Mouse (Mus musculus): ENCODE measurements around the gene Ints3. TPM values are rescaled to one million over a fixed set of nuclear protein-coding genes. Genes with fewer than 3 reads are reported as not detected.

Ints3 gene
- polyA plus RNA-seq, 1 experiment from 2014 or later = 30.8 TPM

DNA sequence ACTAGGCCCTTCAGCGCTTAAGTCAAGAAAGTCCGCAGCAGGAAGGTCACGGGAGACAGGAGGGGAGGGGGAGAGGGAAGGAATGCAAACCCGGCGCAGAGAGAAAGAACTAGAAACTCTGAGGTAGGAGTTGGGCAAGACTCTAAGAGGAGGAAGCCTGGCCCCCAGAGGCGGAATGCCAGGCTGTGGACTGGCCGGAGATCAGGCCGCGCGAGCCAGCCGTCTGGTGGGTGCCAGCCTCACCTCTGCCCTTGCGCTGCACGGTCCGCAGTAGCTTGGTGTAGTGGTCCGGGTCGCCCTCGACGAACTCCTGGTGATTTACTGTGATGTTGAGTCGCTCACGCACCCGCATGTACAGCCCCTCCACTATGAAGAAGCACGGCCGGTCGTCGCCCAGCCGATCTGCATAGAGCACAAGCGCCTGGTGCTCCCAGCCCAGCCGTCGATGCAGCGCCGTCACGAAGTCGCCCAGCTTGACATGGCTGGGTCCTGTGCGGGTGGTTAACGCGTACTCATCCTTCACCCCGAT is 31.2 kb upstream of the Ints3 start:
- peak overlapping the region; percentile 98 for H3K4me2 ChIP-seq (ENCODE audit: low read length)
- H3K27ac ChIP-seq (ENCODE audit: low read length) = no peak overlapping the region
- peak overlapping the region; percentile 65 for H3K4me3 ChIP-seq (ENCODE audit: low read depth, low read length)
- H3K9ac ChIP-seq (ENCODE audit: low read depth, low read length) = peak overlapping the region; percentile 61
- peak; percentile 20 for ATAC-seq
- no peaks in the 10 kb centered on the region for H3K9me3 ChIP-seq (replicated peaks; ENCODE audit: control insufficient read depth, low read length, poor library complexity, severe bottlenecking)
- H3K36me3 ChIP-seq (ENCODE audit: control insufficient read depth, insufficient read depth, low read length) = no peaks in the 10 kb centered on the region
- H3K4me1 ChIP-seq (ENCODE audit: control insufficient read depth, insufficient read depth, low read length) = peaks cover 10% of the 10 kb centered on the region
- WGBS = 12% methylated on average over 37 of the region's 37 CpGs
- H3K27me3 ChIP-seq (ENCODE audit: control insufficient read depth, insufficient read depth, low read depth, low read length) = peaks cover 43% of the 10 kb centered on the region

DNA sequence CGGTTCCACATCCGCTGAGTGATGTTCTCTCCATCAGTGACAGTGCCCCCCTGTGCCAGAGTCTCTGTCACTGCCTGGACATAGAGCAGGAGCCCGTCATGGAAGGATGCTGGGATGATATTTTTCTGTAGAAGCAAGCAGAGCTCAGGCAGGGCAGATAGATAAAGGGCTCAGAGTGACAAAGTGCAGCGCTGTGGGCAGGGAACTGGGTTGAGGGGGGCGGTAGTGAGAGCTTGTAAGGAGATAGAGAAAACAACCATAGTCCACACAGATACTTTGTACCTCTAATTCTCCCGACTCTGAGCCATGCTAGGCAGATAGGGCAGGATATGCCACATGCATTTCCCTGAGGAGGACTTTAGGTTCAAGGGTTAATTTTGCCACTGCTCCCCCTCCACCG is 29.2 kb upstream of the Ints3 start:
- Histone ChIP-seq H3K27ac (ENCODE audit: low read length) (no peak overlapping the region), H3K4me3 (ENCODE audit: low read depth, low read length) (no peak overlapping the region), H3K9ac (ENCODE audit: low read depth, low read length) (no peak overlapping the region), H3K4me2 (ENCODE audit: low read length) (no peak overlapping the region), H3K4me1 (ENCODE audit: control insufficient read depth, insufficient read depth, low read length) (peaks cover 10% of the 10 kb centered on the region), H3K9me3 (replicated peaks; ENCODE audit: control insufficient read depth, low read length, poor library complexity, severe bottlenecking) (no peaks in the 10 kb centered on the region), H3K36me3 (ENCODE audit: control insufficient read depth, insufficient read depth, low read length) (no peaks in the 10 kb centered on the region), H3K27me3 (ENCODE audit: control insufficient read depth, insufficient read depth, low read depth, low read length) (peaks cover 40% of the 10 kb centered on the region)
- ATAC-seq = no peak
- 33% methylated on average over 7 of the region's 7 CpGs for WGBS

DNA sequence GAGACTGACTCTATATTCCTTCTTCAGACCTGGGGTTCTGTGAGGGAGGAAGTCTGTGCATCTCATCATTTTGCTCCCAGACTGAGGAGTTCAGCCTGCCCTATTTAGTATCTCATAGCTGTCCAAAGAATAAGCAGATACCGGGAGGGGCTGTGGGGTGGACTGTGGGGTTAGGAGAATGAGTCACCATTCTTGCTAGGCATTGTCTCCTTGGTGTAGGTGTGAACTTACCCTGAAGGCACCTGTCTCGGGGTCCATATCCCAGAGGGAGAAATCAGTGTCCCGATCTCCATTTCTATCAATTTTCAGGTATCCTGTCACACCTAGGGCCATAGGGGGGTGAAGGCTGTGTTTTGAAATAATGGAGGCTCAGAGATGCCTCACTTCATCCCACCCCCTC is 28.5 kb upstream of the Ints3 start:
- Histone ChIP-seq H3K4me3 (ENCODE audit: low read depth, low read length) (no peak overlapping the region), H3K36me3 (ENCODE audit: control insufficient read depth, insufficient read depth, low read length) (no peaks in the 10 kb centered on the region), H3K27ac (ENCODE audit: low read length) (no peak overlapping the region), H3K4me1 (ENCODE audit: control insufficient read depth, insufficient read depth, low read length) (peaks cover 10% of the 10 kb centered on the region), H3K9me3 (replicated peaks; ENCODE audit: control insufficient read depth, low read length, poor library complexity, severe bottlenecking) (no peaks in the 10 kb centered on the region), H3K9ac (ENCODE audit: low read depth, low read length) (no peak overlapping the region), H3K4me2 (ENCODE audit: low read length) (no peak overlapping the region), H3K27me3 (ENCODE audit: control insufficient read depth, insufficient read depth, low read depth, low read length) (peaks cover 40% of the 10 kb centered on the region)
- ATAC-seq = no peak
- 95% methylated on average over 3 of the region's 3 CpGs for WGBS

DNA sequence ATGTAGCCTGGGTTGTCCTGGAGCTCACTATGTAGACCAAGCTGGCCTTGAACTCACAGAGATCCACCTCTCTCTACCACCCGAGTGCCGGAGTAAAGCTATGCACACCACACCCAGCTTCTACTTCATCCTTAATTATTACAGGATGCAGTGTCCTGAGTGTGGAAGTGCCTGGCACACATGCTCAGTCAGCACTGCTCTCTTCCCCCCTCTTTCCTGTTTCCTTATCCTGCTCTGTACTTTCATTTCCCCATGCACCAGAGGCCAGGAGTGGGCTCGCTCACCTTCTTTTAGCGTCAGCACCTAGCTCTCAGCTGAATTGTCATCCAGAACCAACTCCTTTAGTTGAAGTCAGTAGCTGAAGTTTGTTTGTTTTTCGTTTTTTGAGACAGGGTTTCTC is 26.9 kb upstream of the Ints3 start:
- no peak overlapping the region for H3K4me2 ChIP-seq (ENCODE audit: low read length)
- 78% methylated on average over 5 of the region's 5 CpGs for WGBS
- ATAC-seq = no peak

DNA sequence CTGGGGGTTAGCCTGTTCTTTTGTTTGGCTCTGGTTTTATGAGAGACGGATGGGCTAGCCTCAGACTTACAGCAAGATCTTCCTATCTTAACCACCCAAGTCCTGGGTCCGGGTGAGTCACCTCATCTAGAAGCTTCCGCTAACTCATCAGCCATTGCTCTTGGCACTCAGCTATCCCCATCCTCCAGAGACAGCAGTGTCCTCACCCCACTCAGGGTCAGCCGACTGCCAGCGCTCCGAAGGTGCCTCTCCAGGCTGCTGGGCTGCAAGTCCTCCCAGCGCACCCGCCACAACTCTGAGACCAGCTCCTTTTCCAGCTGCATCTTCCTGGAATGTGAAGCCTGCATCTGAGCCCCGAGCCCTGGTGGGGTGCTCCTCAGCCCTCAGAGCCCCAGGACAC is 26.3 kb upstream of the Ints3 start:
- no peaks in the 10 kb centered on the region for H3K9me3 ChIP-seq (replicated peaks; ENCODE audit: control insufficient read depth, low read length, poor library complexity, severe bottlenecking)
- H3K9ac ChIP-seq (ENCODE audit: low read depth, low read length) = no peak overlapping the region
- H3K36me3 ChIP-seq (ENCODE audit: control insufficient read depth, insufficient read depth, low read length) = no peaks in the 10 kb centered on the region
- H3K27me3 ChIP-seq (ENCODE audit: control insufficient read depth, insufficient read depth, low read depth, low read length) = peaks cover 28% of the 10 kb centered on the region
- no peak overlapping the region for H3K27ac ChIP-seq (ENCODE audit: low read length)
- no peak overlapping the region for H3K4me3 ChIP-seq (ENCODE audit: low read depth, low read length)
- ATAC-seq = no peak
- H3K4me1 ChIP-seq (ENCODE audit: control insufficient read depth, insufficient read depth, low read length) = no peaks in the 10 kb centered on the region
- no peak overlapping the region for H3K4me2 ChIP-seq (ENCODE audit: low read length)
- WGBS = 80% methylated on average over 9 of the region's 9 CpGs

More for the DNA sequence above, 26.9 kb upstream of the Ints3 start:
- Histone ChIP-seq H3K27me3 (ENCODE audit: control insufficient read depth, insufficient read depth, low read depth, low read length) (peaks cover 34% of the 10 kb centered on the region), H3K27ac (ENCODE audit: low read length) (no peak overlapping the region), H3K4me1 (ENCODE audit: control insufficient read depth, insufficient read depth, low read length) (peaks cover 3% of the 10 kb centered on the region; the same call in 1 of the 2 replicates), H3K4me3 (ENCODE audit: low read depth, low read length) (no peak overlapping the region), H3K9ac (ENCODE audit: low read depth, low read length) (no peak overlapping the region), H3K36me3 (ENCODE audit: control insufficient read depth, insufficient read depth, low read length) (no peaks in the 10 kb centered on the region), H3K9me3 (replicated peaks; ENCODE audit: control insufficient read depth, low read length, poor library complexity, severe bottlenecking) (no peaks in the 10 kb centered on the region)

DNA sequence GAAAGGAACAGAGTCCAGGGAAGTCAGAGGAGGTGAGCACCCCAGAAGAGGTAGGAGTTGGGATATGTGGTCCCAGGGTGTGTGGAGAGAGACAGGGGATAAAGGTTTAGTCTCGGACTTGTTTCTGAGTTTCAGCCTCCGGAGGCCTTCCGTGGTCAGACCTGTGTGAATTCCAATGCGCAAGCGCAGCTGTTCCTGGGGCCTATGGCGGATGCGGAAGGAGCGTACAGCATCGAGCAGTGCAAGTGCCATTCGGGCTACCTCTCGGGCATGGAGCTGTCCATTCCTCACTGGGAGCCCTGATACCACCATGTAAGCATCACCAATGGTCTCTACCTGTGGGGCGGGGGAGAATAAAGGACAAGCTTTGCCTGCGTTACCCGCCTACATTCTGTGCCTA is 21.5 kb upstream of the Ints3 start:
- Histone ChIP-seq H3K27ac (ENCODE audit: low read length) (no peak overlapping the region), H3K4me2 (ENCODE audit: low read length) (no peak overlapping the region), H3K4me3 (ENCODE audit: low read depth, low read length) (no peak overlapping the region), H3K27me3 (ENCODE audit: control insufficient read depth, insufficient read depth, low read depth, low read length) (no peaks in the 10 kb centered on the region), H3K4me1 (ENCODE audit: control insufficient read depth, insufficient read depth, low read length) (no peaks in the 10 kb centered on the region), H3K36me3 (ENCODE audit: control insufficient read depth, insufficient read depth, low read length) (no peaks in the 10 kb centered on the region), H3K9ac (ENCODE audit: low read depth, low read length) (no peak overlapping the region), H3K9me3 (replicated peaks; ENCODE audit: control insufficient read depth, low read length, poor library complexity, severe bottlenecking) (no peaks in the 10 kb centered on the region)
- 79% methylated on average over 14 of the region's 14 CpGs for WGBS
- no peak for ATAC-seq

DNA sequence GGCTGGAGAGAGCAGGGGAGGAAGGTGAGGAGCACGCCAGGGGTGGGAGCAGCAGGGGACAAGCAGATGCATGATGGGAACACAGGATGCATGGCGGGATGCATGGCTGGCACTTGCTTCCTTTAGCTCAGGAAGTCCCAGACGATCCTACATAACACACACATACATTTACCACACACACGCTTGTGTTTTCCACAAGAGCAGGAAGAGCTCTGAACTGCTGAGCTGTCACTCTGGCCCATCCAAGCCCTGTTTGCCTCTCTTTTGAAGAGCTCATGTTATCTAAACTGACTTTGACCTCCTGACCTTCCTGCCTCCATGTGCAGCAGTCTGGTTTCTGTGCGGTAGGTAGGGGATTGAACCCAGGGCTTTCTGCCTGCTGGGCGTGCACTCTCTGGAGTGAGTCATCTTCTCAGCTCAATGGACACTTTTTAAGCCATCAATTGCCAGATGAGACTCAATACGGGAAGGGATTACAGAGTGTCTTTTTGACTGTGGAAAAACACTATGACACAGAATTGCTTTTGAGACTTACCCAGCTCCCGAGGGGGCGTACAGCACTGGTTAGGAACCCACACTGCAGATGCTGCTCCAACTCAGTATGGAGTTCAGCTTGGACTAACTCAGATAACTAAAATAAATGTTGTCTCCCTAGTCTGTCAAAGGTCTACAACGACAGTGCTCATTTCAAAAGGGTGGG is 18.1 kb upstream of the Ints3 start:
- Histone ChIP-seq H3K27ac (ENCODE audit: low read length) (no peak overlapping the region), H3K4me2 (ENCODE audit: low read length) (no peak overlapping the region), H3K4me3 (ENCODE audit: low read depth, low read length) (no peak overlapping the region), H3K36me3 (ENCODE audit: control insufficient read depth, insufficient read depth, low read length) (no peaks in the 10 kb centered on the region), H3K27me3 (ENCODE audit: control insufficient read depth, insufficient read depth, low read depth, low read length) (no peaks in the 10 kb centered on the region), H3K9me3 (replicated peaks; ENCODE audit: control insufficient read depth, low read length, poor library complexity, severe bottlenecking) (no peaks in the 10 kb centered on the region), H3K4me1 (ENCODE audit: control insufficient read depth, insufficient read depth, low read length) (peaks cover 7% of the 10 kb centered on the region), H3K9ac (ENCODE audit: low read depth, low read length) (no peak overlapping the region)
- ATAC-seq = no peak
- WGBS = 46% methylated on average over 10 of the region's 10 CpGs

DNA sequence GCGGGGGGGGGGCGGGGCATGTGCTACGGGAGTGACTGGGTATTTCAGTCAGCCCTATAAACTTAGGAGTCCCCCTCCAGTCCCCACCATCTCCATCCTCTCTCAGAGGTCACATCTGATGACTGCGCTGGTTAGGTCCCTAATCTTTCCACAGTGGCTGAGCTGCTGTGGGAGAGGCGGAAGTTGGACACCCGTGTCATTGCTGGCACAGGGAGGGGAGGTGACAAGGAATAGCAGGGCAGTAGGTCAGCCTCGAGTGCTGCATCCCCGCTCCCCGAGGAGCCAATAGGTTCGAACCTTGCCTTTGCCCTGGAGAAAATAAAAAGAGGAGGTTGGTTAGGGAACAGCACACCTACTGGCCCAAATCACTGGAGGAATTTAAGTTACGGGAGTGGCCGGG is 17.5 kb upstream of the Ints3 start:
- peaks cover 13% of the 10 kb centered on the region for H3K4me1 ChIP-seq (ENCODE audit: control insufficient read depth, insufficient read depth, low read length)
- H3K27ac ChIP-seq (ENCODE audit: low read length) = no peak overlapping the region
- WGBS = 33% methylated on average over 12 of the region's 12 CpGs
- no peak for ATAC-seq
- no peak overlapping the region for H3K9ac ChIP-seq (ENCODE audit: low read depth, low read length)
- no peaks in the 10 kb centered on the region for H3K27me3 ChIP-seq (ENCODE audit: control insufficient read depth, insufficient read depth, low read depth, low read length)
- no peak overlapping the region for H3K4me2 ChIP-seq (ENCODE audit: low read length)
- H3K4me3 ChIP-seq (ENCODE audit: low read depth, low read length) = no peak overlapping the region
- H3K36me3 ChIP-seq (ENCODE audit: control insufficient read depth, insufficient read depth, low read length) = no peaks in the 10 kb centered on the region
- H3K9me3 ChIP-seq (replicated peaks; ENCODE audit: control insufficient read depth, low read length, poor library complexity, severe bottlenecking) = no peaks in the 10 kb centered on the region

DNA sequence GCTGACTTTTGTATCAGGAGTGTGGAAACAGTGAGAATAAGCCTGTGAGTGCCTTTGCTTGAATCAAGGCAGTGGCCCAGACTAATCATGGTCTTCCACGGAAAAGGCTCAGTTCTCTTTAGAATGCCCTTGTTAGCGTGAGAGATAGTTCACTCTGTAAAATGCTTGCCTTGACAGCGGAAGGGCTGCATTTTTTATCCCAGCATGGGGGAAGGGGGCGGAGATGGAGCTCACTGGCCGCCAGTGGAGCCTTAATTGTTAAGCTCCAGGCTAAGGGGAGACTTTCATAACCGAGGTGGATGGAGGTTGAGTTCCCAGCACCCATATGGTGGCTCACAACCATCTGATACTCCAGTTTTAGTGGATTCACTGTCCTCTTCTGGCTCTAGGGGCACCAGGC is 15.2 kb upstream of the Ints3 start:
- Histone ChIP-seq H3K36me3 (ENCODE audit: control insufficient read depth, insufficient read depth, low read length) (no peaks in the 10 kb centered on the region), H3K4me2 (ENCODE audit: low read length) (no peak overlapping the region), H3K27ac (ENCODE audit: low read length) (no peak overlapping the region), H3K9me3 (replicated peaks; ENCODE audit: control insufficient read depth, low read length, poor library complexity, severe bottlenecking) (no peaks in the 10 kb centered on the region), H3K4me3 (ENCODE audit: low read depth, low read length) (no peak overlapping the region), H3K27me3 (ENCODE audit: control insufficient read depth, insufficient read depth, low read depth, low read length) (no peaks in the 10 kb centered on the region), H3K4me1 (ENCODE audit: control insufficient read depth, insufficient read depth, low read length) (peaks cover 17% of the 10 kb centered on the region), H3K9ac (ENCODE audit: low read depth, low read length) (no peak overlapping the region)
- ATAC-seq = no peak
- 18% methylated on average over 6 of the region's 6 CpGs for WGBS

Data from midbrain, embryonic 16.5 days (tissue).